Mouse (Mus musculus) liver, adult 2 months (tissue): ENCODE measurements around the gene Smarcd3. TPM values are rescaled to one million over a fixed set of nuclear protein-coding genes. Genes with fewer than 3 reads are reported as not detected.

Experiments used
- DNase-seq: peaks from one replicate; pipeline ENCODE4 v3.0.0-alpha.2; 2011; ENCODE audit warnings: low read depth, low spot score; ENCODE audit errors: extremely low read depth
- H3K27ac ChIP-seq: fragments of 200-500 bp; replicated peaks from 2 replicates; pipeline ENCODE4 v1.5.1; 2012; ENCODE audit warnings: low read depth, mild to moderate bottlenecking, control low read depth, inconsistent platforms, low read length; ENCODE audit not compliant: insufficient read depth
- H3K27me3 ChIP-seq: fragments of 200-500 bp; 2 replicates; pipeline ENCODE4 v1.6.1; 2012; ENCODE audit warnings: mild to moderate bottlenecking, moderate library complexity, low read length, inconsistent platforms; ENCODE audit not compliant: control insufficient read depth, insufficient read depth
- H3K36me3 ChIP-seq: fragments of 200-500 bp; 2 replicates; pipeline ENCODE4 v1.6.1; 2012; ENCODE audit warnings: low read length, inconsistent platforms; ENCODE audit not compliant: control insufficient read depth, insufficient read depth
- H3K4me1 ChIP-seq: fragments of 200-500 bp; 2 replicates; pipeline ENCODE4 v1.6.1; 2011; ENCODE audit warnings: low read length; ENCODE audit not compliant: control insufficient read depth, insufficient read depth
- H3K4me3 ChIP-seq: fragments of 200-500 bp; 2 replicates; pipeline ENCODE4 v1.5.1; 2011; ENCODE audit warnings: low read depth, mild to moderate bottlenecking, control low read depth, low read length, moderate library complexity; ENCODE audit not compliant: insufficient read depth
- H3K79me2 ChIP-seq: fragments of 200-500 bp; 2 replicates; pipeline ENCODE4 v1.6.1; 2012; ENCODE audit warnings: inconsistent platforms, mild to moderate bottlenecking, low read length, moderate library complexity; ENCODE audit not compliant: control insufficient read depth, insufficient read depth
- H3K9ac ChIP-seq: fragments of 200-500 bp; 2 replicates; pipeline ENCODE4 v1.6.1; 2012; ENCODE audit warnings: low read depth, mild to moderate bottlenecking, control low read depth, inconsistent platforms, low read length
- CTCF ChIP-seq: fragments of 200-500 bp; IDR thresholded peaks from 2 replicates; pipeline ENCODE4 v1.5.1; 2011; ENCODE audit warnings: low read depth, low read length, control low read depth
- POLR2A ChIP-seq: fragments of 200-500 bp; IDR thresholded peaks from 2 replicates; pipeline ENCODE4 v1.6.1; 2011; ENCODE audit warnings: low read length, control low read depth; ENCODE audit not compliant: insufficient read depth; ENCODE audit errors: extremely low read depth
- WGBS: fragments of 180-500 bp; shearing (Covaris S2); methylation state at CpG from one replicate; pipeline ENCODE4 v1.1.7; 2018; 5-methylcytosine and 5-hydroxymethylcytosine counted together
- polyA plus RNA-seq: library from polyadenylated mRNA; depleted of rRNA; stranded (reverse); fragments of >200 nt; gene quantifications from 2 replicates; pipeline ENCODE4 v1.2.3, GENCODE M21; 2012
- total RNA-seq: library from RNA; depleted of rRNA; stranded (reverse); fragments of >200 nt; gene quantifications from 2 replicates; pipeline ENCODE4 v1.2.3, GENCODE M21; 2014

The Smarcd3 gene
- total and polyA plus RNA-seq, 2 experiments, result 0.55 to 1.3 TPM

GRCm38 (mm10) chr5:24591268-24591721 is 32.9 kb downstream of the Smarcd3 start:
- Histone ChIP-seq H3K4me1 (peaks cover 13% of the 10 kb centered on the region; the same call in 1 of the 2 replicates), H3K27me3 (no peaks in the 10 kb centered on the region), H3K4me3 (peak overlapping the region; percentile 29; the same call in 1 of the 2 replicates), H3K36me3 (peaks cover 3% of the 10 kb centered on the region), H3K9ac (no peak overlapping the region), H3K79me2 (peaks cover 9% of the 10 kb centered on the region; the same call in 1 of the 2 replicates), H3K27ac (no peak overlapping the region)
- no peak for DNase-seq
- 47% methylated on average over 23 of the region's 23 CpGs for WGBS
- no peak for TF ChIP-seq CTCF
- no peak for TF ChIP-seq POLR2A

DNA sequence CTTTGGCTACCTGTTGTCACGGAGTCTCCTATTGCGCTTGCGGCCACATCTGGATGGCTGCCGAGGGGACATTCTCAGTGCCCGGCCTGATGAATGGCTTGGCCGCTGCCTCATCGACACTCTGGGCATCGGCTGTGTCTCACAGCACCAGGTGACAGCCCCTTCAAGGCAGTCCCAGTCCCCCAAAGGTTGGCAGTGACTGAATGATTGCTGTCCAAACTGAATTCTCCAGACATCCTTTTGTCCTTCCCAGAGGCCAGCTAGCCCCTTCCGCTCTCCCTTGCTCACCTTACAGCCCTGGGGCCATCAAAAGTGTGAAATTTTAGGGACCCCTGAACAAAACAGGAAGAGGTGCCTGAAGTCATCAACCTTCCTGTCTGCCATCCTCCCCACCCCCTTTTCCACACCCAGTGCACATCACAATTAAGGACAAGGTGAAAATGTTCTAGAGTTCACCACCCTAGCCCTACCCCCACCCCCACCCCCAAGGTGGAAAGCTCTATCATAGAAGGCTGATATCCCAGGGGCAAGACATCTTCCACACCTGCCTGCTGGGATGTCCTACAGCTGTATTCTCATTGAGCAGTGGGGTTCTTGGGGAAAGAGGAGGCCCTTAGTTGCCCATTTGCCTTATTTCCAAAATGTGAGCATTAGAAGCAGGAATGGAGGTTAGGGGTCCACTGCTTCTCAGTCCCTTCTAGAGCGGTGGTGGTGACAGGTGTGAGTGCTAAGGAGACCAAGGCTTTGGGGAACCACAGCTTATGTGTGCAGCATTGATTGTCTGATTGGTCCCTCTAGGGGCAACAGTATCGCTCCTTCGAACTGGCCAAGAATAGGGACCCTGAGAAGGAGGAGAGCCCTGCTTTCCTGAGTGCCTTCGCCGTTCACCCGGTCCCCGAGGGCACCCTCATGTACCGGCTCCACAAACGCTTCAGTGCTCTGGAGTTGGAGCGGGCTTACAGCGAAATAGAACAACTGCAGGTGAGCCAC is 34.4 kb downstream of the Smarcd3 start:
- H3K27me3 ChIP-seq, result no peaks in the 10 kb centered on the region

GRCm38 (mm10) chr5:24587200-24587577 is 37.0 kb downstream of the Smarcd3 start:
- DNase-seq, result no peak
- Histone ChIP-seq H3K4me1 (peaks cover 16% of the 10 kb centered on the region; the same call in 1 of the 2 replicates), H3K36me3 (peaks cover 3% of the 10 kb centered on the region), H3K27ac (peak overlapping the region; percentile 45), H3K79me2 (peaks cover 9% of the 10 kb centered on the region; the same call in 1 of the 2 replicates), H3K9ac (peak overlapping the region; percentile 91), H3K4me3 (peak overlapping the region; percentile 95), H3K27me3 (no peaks in the 10 kb centered on the region)
- WGBS, result 9% methylated on average over 4 of the region's 4 CpGs
- TF ChIP-seq POLR2A, result no peak

More for the DNA sequence above, 34.4 kb downstream of the Smarcd3 start:
- Histone ChIP-seq H3K27ac (no peak overlapping the region), H3K4me3 (no peak overlapping the region), H3K79me2 (peaks cover 9% of the 10 kb centered on the region; the same call in 1 of the 2 replicates), H3K36me3 (peaks cover 3% of the 10 kb centered on the region), H3K4me1 (peaks cover 16% of the 10 kb centered on the region; the same call in 1 of the 2 replicates), H3K9ac (no peak overlapping the region)
- WGBS, result 96% methylated on average over 20 of the region's 20 CpGs
- TF ChIP-seq POLR2A (no peak), CTCF (no peak)
- DNase-seq, result no peak

DNA sequence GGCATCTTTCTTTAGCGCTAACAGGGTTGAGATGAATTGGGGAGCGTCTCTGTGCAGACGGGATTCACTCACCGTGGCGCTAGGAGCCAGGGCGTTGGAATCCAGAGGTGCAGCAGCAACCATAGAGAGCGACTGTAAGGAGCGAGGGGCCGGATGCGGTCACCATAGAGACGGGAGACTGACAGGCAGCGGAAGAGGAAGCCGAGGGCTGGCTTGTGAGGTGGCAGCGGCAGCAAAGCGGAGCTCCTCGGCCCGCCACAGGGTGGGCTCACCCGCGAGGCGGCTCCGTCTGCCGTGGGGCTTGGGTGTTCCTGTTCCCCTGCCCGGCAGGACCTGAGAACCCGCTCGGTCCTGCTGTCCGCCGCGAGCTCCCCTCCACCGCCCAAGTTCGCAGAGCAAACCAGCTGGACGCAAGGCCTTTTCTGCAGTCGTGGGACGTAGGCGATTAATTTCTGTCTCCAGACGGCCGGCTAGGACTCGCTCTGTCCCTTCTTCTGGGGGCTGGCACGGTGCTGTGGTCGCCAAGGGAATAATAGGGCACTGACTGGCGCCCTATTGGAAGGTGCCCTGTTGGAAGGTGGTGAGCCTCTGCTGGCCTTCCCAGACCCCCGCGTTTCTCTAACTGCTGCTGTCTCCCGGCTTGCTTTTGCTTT is 37.5 kb downstream of the Smarcd3 start, which contains the start of gene Chpf2:
Gene Chpf2 (plus strand): TSS at position 195 of the 653 bp plus-strand sequence.
- H3K4me3 ChIP-seq, result peak within 1 kb of the TSS; percentile 95
- DNase-seq, result peak; percentile 82

DNA sequence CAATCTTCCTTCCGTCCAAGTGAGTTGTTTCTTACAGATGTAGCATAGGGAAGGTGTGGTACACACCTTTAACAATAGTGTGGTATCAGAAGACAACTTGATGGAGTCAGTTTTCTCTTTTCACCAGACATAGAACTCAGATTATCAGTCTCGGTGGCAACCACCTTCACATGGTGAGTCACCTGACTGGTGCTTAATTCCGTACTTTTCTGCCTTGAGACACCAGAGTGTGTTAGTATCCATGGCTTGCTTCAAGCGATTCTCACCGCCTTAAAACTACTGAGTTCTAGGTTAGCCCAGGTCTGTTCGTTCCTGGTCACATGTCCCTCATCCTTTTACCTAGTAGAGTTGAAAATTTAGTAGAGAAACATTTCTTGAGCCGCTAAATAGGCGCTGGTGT is 38.1 kb downstream of the Smarcd3 start:
- WGBS, result 11% methylated on average over 8 of the region's 8 CpGs
- peak overlapping the region; percentile 67 for H3K9ac ChIP-seq
- DNase-seq, result no peak
- H3K27ac ChIP-seq, result peak overlapping the region; percentile 45; the same call in 1 of the 2 replicates
- TF ChIP-seq POLR2A (no peak), CTCF (no peak)
- peaks cover 3% of the 10 kb centered on the region for H3K36me3 ChIP-seq
- H3K4me3 ChIP-seq, result peak overlapping the region; percentile 95
- H3K4me1 ChIP-seq, result peaks cover 16% of the 10 kb centered on the region; the same call in 1 of the 2 replicates
- peaks cover 9% of the 10 kb centered on the region; the same call in 1 of the 2 replicates for H3K79me2 ChIP-seq
- H3K27me3 ChIP-seq, result no peaks in the 10 kb centered on the region

More for the DNA sequence above, 37.5 kb downstream of the Smarcd3 start, which contains the start of gene Chpf2:
- Histone ChIP-seq H3K36me3 (peaks cover 3% of the 10 kb centered on the region), H3K4me1 (peaks cover 16% of the 10 kb centered on the region; the same call in 1 of the 2 replicates), H3K27ac (peak within 1 kb of the TSS; percentile 45), H3K27me3 (no peaks in the 10 kb centered on the region), H3K79me2 (peaks cover 9% of the 10 kb centered on the region; the same call in 1 of the 2 replicates), H3K9ac (peak within 1 kb of the TSS; percentile 91)
- TF ChIP-seq CTCF (no peak), POLR2A (peak; percentile 72; the same call in 1 of the 2 replicates)
- WGBS, result under 1% methylated on average over 42 of the region's 43 CpGs
